Mouse (Mus musculus): ENCODE results near the gene Stard5. TPM values are rescaled to one million over a fixed set of nuclear protein-coding genes. Genes with fewer than 3 reads are reported as not detected.

The Stard5 gene
- total and polyA plus RNA-seq, 2 experiments from 2014 or later, result 12.1 to 20.0 TPM

DNA sequence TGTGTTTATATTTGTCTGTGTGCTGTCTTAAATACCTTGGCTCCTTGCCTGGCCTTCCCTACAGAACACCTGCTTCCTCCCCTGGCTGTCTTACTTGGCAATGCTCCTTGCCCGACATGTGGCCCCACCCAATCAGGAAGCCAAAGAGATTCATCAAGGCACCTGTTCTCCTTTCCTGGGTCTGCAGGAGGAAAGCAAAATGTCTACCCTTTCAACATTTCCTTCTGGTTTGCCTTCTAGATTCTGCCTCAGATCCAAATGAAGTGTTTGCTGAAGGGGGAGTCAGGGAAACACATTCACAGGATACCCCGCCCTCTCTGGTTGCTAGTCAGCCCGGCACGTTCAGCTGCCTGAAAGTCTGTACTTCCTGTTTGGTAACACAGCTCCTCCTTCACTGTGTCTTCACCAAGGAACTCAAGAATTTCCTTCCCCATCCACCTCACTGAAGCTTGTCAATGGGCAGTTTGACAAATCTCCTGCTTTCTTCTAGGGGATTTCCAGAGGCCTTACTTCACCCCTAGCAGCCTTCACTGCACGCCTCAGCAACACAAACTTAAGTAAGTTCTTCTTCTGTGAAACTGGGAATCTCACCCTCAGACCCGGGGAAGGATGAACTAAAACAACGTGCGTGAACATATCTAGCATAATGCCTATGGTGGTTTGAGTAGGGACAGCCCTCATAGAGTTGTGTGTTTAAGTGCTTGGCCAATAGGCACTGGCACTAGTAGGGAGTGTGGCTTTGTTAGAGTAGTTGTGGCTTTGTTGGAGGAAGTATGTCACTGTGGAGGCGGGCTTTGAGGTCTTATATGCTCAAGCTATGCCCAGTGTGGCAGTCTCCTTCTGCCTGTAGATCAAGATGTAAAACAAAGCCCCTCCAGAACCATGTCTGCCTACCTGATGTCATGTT lies 27.7 kb downstream of the Stard5 start:
- no peak overlapping the region for H3K4me3 ChIP-seq (ENCODE audit: low read depth, low read length)
- TF ChIP-seq EP300 (IDR thresholded peaks at IDR 0.05; ENCODE audit: low read depth) (no peak), CTCF (IDR thresholded peaks at IDR 0.05; ENCODE audit: low read depth) (no peak)
- H3K9ac ChIP-seq (replicated peaks; ENCODE audit: low read depth, low read length), result no peak overlapping the region
- WGBS, result 74% methylated on average over 9 of the region's 9 CpGs
- no peaks in the 10 kb centered on the region for H3K27me3 ChIP-seq (ENCODE audit: control insufficient read depth, insufficient read depth, low read length)
- H3K36me3 ChIP-seq (replicated peaks; ENCODE audit: control insufficient read depth, insufficient read depth, low read length), result no peaks in the 10 kb centered on the region
- H3K4me2 ChIP-seq (ENCODE audit: low read depth, low read length), result no peak overlapping the region
- H3K27ac ChIP-seq (ENCODE audit: low read depth), result peak overlapping the region; percentile 79
- H3K9me3 ChIP-seq (replicated peaks; ENCODE audit: control insufficient read depth, low read length), result no peaks in the 10 kb centered on the region; the same call in 1 of the 2 replicates
- DNase-seq (ENCODE audit: low spot score), result peak; percentile 36
- no peaks in the 10 kb centered on the region for H3K4me1 ChIP-seq (ENCODE audit: control insufficient read depth, insufficient read depth)
- peak; percentile 44 for ATAC-seq (ENCODE audit: insufficient read depth, low read depth)

- Histone ChIP-seq H3K9ac (replicated peaks; ENCODE audit: low read depth, low read length) (no peak overlapping the region), H3K9me3 (replicated peaks; ENCODE audit: control insufficient read depth, low read length) (no peaks in the 10 kb centered on the region; the same call in 1 of the 2 replicates), H3K4me1 (ENCODE audit: control insufficient read depth, insufficient read depth) (no peaks in the 10 kb centered on the region), H3K4me2 (ENCODE audit: low read depth, low read length) (no peak overlapping the region), H3K27me3 (ENCODE audit: control insufficient read depth, insufficient read depth, low read length) (no peaks in the 10 kb centered on the region), H3K27ac (ENCODE audit: low read depth) (peak overlapping the region; percentile 79; the same call in 1 of the 2 replicates), H3K4me3 (ENCODE audit: low read depth, low read length) (no peak overlapping the region), H3K36me3 (replicated peaks; ENCODE audit: control insufficient read depth, insufficient read depth, low read length) (no peaks in the 10 kb centered on the region)
- no peak for DNase-seq (ENCODE audit: low spot score)
- TF ChIP-seq EP300 (IDR thresholded peaks at IDR 0.05; ENCODE audit: low read depth), result no peak
- TF ChIP-seq CTCF (IDR thresholded peaks at IDR 0.05; ENCODE audit: low read depth), result no peak
- no peak for ATAC-seq (ENCODE audit: insufficient read depth, low read depth)
- 85% methylated on average over 11 of the region's 11 CpGs for whole genome bisulfite sequencing
These were observed 28.5 kb downstream of the Stard5 start for GRCm38 (mm10) chr7:83660273-83660691.

- no peaks in the 10 kb centered on the region; the same call in 1 of the 2 replicates for H3K9me3 ChIP-seq (replicated peaks; ENCODE audit: control insufficient read depth, low read length)
- H3K27ac ChIP-seq (ENCODE audit: low read depth), result peak overlapping the region; percentile 9; the same call in 1 of the 2 replicates
- no peak for ATAC-seq (ENCODE audit: insufficient read depth, low read depth)
- H3K4me3 ChIP-seq (ENCODE audit: low read depth, low read length), result no peak overlapping the region
- no peak overlapping the region for H3K9ac ChIP-seq (replicated peaks; ENCODE audit: low read depth, low read length)
- TF ChIP-seq EP300 (IDR thresholded peaks at IDR 0.05; ENCODE audit: low read depth) (no peak), CTCF (IDR thresholded peaks at IDR 0.05; ENCODE audit: low read depth) (no peak)
- H3K36me3 ChIP-seq (replicated peaks; ENCODE audit: control insufficient read depth, insufficient read depth, low read length), result no peaks in the 10 kb centered on the region
- DNase-seq (ENCODE audit: low spot score), result no peak
- 88% methylated on average over 10 of the region's 10 CpGs for WGBS
- H3K27me3 ChIP-seq (ENCODE audit: control insufficient read depth, insufficient read depth, low read length), result no peaks in the 10 kb centered on the region
- H3K4me1 ChIP-seq (ENCODE audit: control insufficient read depth, insufficient read depth), result no peaks in the 10 kb centered on the region
- no peak overlapping the region for H3K4me2 ChIP-seq (ENCODE audit: low read depth, low read length)
These were observed 29.3 kb downstream of the Stard5 start for GRCm38 (mm10) chr7:83661031-83661430.

- Histone ChIP-seq H3K27me3 (ENCODE audit: control insufficient read depth, insufficient read depth, low read length) (no peaks in the 10 kb centered on the region), H3K4me2 (ENCODE audit: low read depth, low read length) (no peak overlapping the region), H3K4me1 (ENCODE audit: control insufficient read depth, insufficient read depth) (no peaks in the 10 kb centered on the region), H3K9ac (replicated peaks; ENCODE audit: low read depth, low read length) (no peak overlapping the region), H3K36me3 (replicated peaks; ENCODE audit: control insufficient read depth, insufficient read depth, low read length) (no peaks in the 10 kb centered on the region), H3K4me3 (ENCODE audit: low read depth, low read length) (no peak overlapping the region), H3K27ac (ENCODE audit: low read depth) (no peak overlapping the region), H3K9me3 (replicated peaks; ENCODE audit: control insufficient read depth, low read length) (no peaks in the 10 kb centered on the region)
- WGBS, result 93% methylated on average over 3 of the region's 3 CpGs
- no peak for DNase-seq (ENCODE audit: low spot score)
- no peak for ATAC-seq (ENCODE audit: insufficient read depth, low read depth)
- no peak for TF ChIP-seq CTCF (IDR thresholded peaks at IDR 0.05; ENCODE audit: low read depth)
- TF ChIP-seq EP300 (IDR thresholded peaks at IDR 0.05; ENCODE audit: low read depth), result no peak
These were observed 30.0 kb downstream of the Stard5 start for GRCm38 (mm10) chr7:83661763-83662162.

DNA sequence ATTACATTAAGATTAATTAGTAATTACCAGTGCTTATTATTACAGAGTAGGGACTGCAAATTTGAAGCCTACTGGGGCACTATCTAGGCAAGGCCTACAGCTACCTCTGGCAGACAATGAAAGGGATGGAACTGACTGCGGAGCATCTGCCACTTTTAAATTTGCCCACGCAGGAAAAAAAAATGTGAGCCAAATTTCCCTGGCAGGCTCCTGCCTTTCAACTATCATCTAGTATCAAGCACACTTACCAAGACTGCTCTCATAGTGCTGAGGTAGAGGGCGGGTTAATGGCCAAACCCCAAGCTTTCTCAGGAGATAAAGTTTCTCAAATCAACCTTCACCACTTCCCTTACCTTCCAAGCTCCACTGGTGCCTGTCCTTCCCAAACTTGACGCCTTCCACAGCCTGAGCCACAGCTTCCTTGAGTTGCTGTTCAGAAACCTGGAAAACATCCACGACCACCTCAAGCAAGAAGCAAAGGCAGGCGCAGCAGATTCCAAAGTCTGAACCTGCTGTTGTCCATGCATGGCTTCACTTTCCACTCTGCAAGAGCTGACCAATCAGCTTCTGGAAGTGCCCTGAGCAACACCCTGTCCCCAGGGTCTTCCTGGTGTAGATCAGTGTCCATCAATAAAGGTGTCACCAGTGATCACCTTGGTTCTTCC lies 31.1 kb downstream of the Stard5 start:
- no peaks in the 10 kb centered on the region for H3K36me3 ChIP-seq (replicated peaks; ENCODE audit: control insufficient read depth, insufficient read depth, low read length)
- H3K4me3 ChIP-seq (ENCODE audit: low read depth, low read length), result no peak overlapping the region
- no peak overlapping the region for H3K27ac ChIP-seq (ENCODE audit: low read depth)
- no peaks in the 10 kb centered on the region for H3K27me3 ChIP-seq (ENCODE audit: control insufficient read depth, insufficient read depth, low read length)
- no peaks in the 10 kb centered on the region for H3K9me3 ChIP-seq (replicated peaks; ENCODE audit: control insufficient read depth, low read length)
- no peak for TF ChIP-seq CTCF (IDR thresholded peaks at IDR 0.05; ENCODE audit: low read depth)
- TF ChIP-seq EP300 (IDR thresholded peaks at IDR 0.05; ENCODE audit: low read depth), result no peak
- H3K9ac ChIP-seq (replicated peaks; ENCODE audit: low read depth, low read length), result no peak overlapping the region
- DNase-seq (ENCODE audit: low spot score), result no peak
- H3K4me2 ChIP-seq (ENCODE audit: low read depth, low read length), result no peak overlapping the region
- 76% methylated on average over 6 of the region's 6 CpGs for WGBS
- no peak for ATAC-seq (ENCODE audit: insufficient read depth, low read depth)
- no peaks in the 10 kb centered on the region for H3K4me1 ChIP-seq (ENCODE audit: control insufficient read depth, insufficient read depth)
